Mouse (Mus musculus): ENCODE data around the gene Myo3b.

The Myo3b gene

GRCm38 (mm10) chr2:70345126-70345525 is 306.2 kb downstream of the Myo3b start:
- no peak for DNase-seq (ENCODE audit: extremely low read depth, low read depth, low spot score)

- DNase-seq (ENCODE audit: extremely low read depth, low read depth, low spot score): no peak
Observed at GRCm38 (mm10) chr2:70347511-70347910, 308.6 kb downstream of the Myo3b start.

- no peak for DNase-seq (ENCODE audit: extremely low read depth, low read depth, low spot score)
Observed at GRCm38 (mm10) chr2:70348793-70349553, 310.0 kb downstream of the Myo3b start.

GRCm38 (mm10) chr2:70352435-70353165 is 313.7 kb downstream of the Myo3b start:
- DNase-seq (ENCODE audit: extremely low read depth, low read depth, low spot score): no peak

- DNase-seq (ENCODE audit: extremely low read depth, low read depth, low spot score): no peak
Observed at GRCm38 (mm10) chr2:70354056-70354455, 315.1 kb downstream of the Myo3b start.

- no peak for DNase-seq (ENCODE audit: extremely low read depth, low read depth, low spot score)
Observed at GRCm38 (mm10) chr2:70355026-70355425, 316.1 kb downstream of the Myo3b start.

GRCm38 (mm10) chr2:70369421-70369820 is 330.5 kb downstream of the Myo3b start:
- no peak for DNase-seq (ENCODE audit: extremely low read depth, low read depth, low spot score)

- DNase-seq (ENCODE audit: extremely low read depth, low read depth, low spot score): no peak
Observed at GRCm38 (mm10) chr2:70379341-70379740, 340.4 kb downstream of the Myo3b start.

GRCm38 (mm10) chr2:70379939-70380338 is 341.0 kb downstream of the Myo3b start:
- DNase-seq (ENCODE audit: extremely low read depth, low read depth, low spot score): no peak

GRCm38 (mm10) chr2:70388645-70389044 is 349.7 kb downstream of the Myo3b start:
- no peak for DNase-seq (ENCODE audit: extremely low read depth, low read depth, low spot score)

GRCm38 (mm10) chr2:70389162-70389561 is 350.2 kb downstream of the Myo3b start:
- DNase-seq (ENCODE audit: extremely low read depth, low read depth, low spot score): no peak

GRCm38 (mm10) chr2:70397734-70398276 is 358.9 kb downstream of the Myo3b start:
- no peak for DNase-seq (ENCODE audit: extremely low read depth, low read depth, low spot score)

GRCm38 (mm10) chr2:70399441-70400115 is 360.7 kb downstream of the Myo3b start:
- DNase-seq (ENCODE audit: extremely low read depth, low read depth, low spot score): no peak

- no peak for DNase-seq (ENCODE audit: extremely low read depth, low read depth, low spot score)
Observed at GRCm38 (mm10) chr2:70400321-70400720, 361.4 kb downstream of the Myo3b start.

- no peak for DNase-seq (ENCODE audit: extremely low read depth, low read depth, low spot score)
Observed at GRCm38 (mm10) chr2:70404301-70404700, 365.4 kb downstream of the Myo3b start.

GRCm38 (mm10) chr2:70406846-70407245 is 367.9 kb downstream of the Myo3b start:
- no peak for DNase-seq (ENCODE audit: extremely low read depth, low read depth, low spot score)

- DNase-seq (ENCODE audit: extremely low read depth, low read depth, low spot score): no peak
Observed at GRCm38 (mm10) chr2:70407729-70408128, 368.8 kb downstream of the Myo3b start.

- no peak for DNase-seq (ENCODE audit: extremely low read depth, low read depth, low spot score)
Observed at GRCm38 (mm10) chr2:70410298-70410885, 371.5 kb downstream of the Myo3b start.

- no peak for DNase-seq (ENCODE audit: extremely low read depth, low read depth, low spot score)
Observed at GRCm38 (mm10) chr2:70412315-70412714, 373.4 kb downstream of the Myo3b start.

GRCm38 (mm10) chr2:70414386-70414785 is 375.5 kb downstream of the Myo3b start:
- no peak for DNase-seq (ENCODE audit: extremely low read depth, low read depth, low spot score)

- no peak for DNase-seq (ENCODE audit: extremely low read depth, low read depth, low spot score)
Observed at GRCm38 (mm10) chr2:70415521-70415920, 376.6 kb downstream of the Myo3b start.
